Comparison of ENCODE assay signal across 13 mouse cellular contexts in the genomic region with DNA sequence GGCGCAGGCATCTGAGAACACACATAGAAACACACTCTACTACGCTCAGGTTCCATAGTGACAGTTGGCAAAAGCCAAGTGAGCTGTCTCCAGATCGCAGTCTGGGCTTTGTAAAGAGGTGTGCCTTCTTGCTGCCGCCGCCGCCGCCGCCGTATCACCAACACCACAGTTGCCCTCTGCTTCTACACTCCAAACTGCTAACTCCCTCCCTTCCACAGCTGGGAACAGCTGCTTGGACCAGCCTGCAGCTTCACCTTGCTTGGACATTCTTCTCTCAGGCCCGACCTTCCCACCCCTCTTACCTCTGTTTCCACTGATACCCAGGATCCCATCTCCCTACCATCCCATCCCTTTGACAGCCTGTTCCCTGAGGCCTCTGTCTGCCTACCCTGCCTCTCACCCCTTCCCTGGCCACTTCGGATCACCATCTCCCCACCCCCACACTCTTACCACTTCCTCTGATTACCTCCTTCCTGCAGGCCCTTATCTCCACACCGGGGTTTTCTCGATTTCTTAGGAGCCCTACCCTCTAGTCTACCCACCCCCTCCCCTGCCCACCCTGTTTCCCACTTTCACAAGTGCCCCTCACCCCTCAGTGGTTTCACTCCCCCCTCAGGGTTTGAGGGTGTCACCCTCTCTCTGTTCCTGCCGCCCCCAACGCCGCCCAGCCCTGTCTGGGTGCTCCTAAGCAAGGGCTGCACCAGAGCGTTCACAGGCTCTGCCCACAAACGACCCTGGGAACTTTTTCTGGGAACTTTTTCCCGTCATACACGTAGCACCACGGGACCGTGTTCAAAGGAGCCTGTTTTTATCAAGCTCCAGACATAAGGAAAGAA. TPM values are rescaled to one million over a fixed set of nuclear protein-coding genes. Genes with fewer than 3 reads are reported as not detected.
DNase-seq lines count a peak whose midpoint lies in the region; ATAC-seq lines count a peak whose summit lies in the region.
"Had no signal": no experiment of that assay in that cellular context is flagged by ENCODE, and none has a peak within 500 bp of the region (broad histone marks: within the 10 kb centered on the region; RNA-seq: fewer than 3 reads in every experiment).

No protein-coding gene starts in this region.

- WGBS in heart, embryonic 13.5 days, result 23% methylated on average over 22 of the region's 22 CpGs

- peak overlapping the region; percentile 84 for H3K27ac ChIP-seq in heart, embryonic 13.5 days (replicated peaks)
- H3K27ac ChIP-seq: left cerebral cortex, adult 2 months had no signal

- no peak; the same call in 1 of the 2 replicates for ATAC-seq in heart, embryonic 13.5 days (ENCODE audit: extremely low read depth, insufficient number of reproducible peaks, low FRiP score, low TSS enrichment)
- ATAC-seq in CD4-positive, CD25-positive, alpha-beta regulatory T cell, adult 4 months, result peak; percentile 79
- peak; percentile 73 for ATAC-seq in granulocyte monocyte progenitor cell, adult 5-6 weeks (replicated peaks; ENCODE audit: poor library complexity, severe bottlenecking)

- H3K9ac ChIP-seq in heart, embryonic 13.5 days, result peak overlapping the region; percentile 58

- no peaks in the 10 kb centered on the region for H3K9me3 ChIP-seq in heart, embryonic 13.5 days
- peaks cover 7% of the 10 kb centered on the region for H3K9me3 ChIP-seq in megakaryocyte, embryonic 14.5 days

- intact Hi-C loops in heart, postnatal 25 days (cut with DNase I), result no loop called here

- DNase-seq in heart, postnatal 25 days (ENCODE audit: low spot score), result no peak
- DNase-seq in spleen, postnatal 10 days (ENCODE audit: low spot score in 2 of 2), result no peak
- DNase-seq in right cerebral cortex, postnatal 36 days (ENCODE audit: low spot score in 2 of 2), result no peak
- no peak for DNase-seq in layer of hippocampus, adult 18-20 months (ENCODE audit: low spot score in 2 of 2)
- DNase-seq: adrenal gland, postnatal 36 days; heart, adult 18-20 months had no signal

- 0 out of 2 replicates have a peak overlapping the region, but pooled peaks have one; percentile 8 for H3K4me3 ChIP-seq in heart, embryonic 13.5 days
- H3K4me3 ChIP-seq in megakaryocyte, embryonic 14.5 days (replicated peaks), result peak overlapping the region; percentile 78
- H3K4me3 ChIP-seq: left cerebral cortex, adult 2 months; myocyte had no signal

- no peaks in the 10 kb centered on the region for H3K27me3 ChIP-seq in heart, embryonic 13.5 days (replicated peaks)
- peaks cover 84% of the 10 kb centered on the region for H3K27me3 ChIP-seq in megakaryocyte, embryonic 14.5 days (replicated peaks)
- H3K27me3 ChIP-seq: CH12.LX had no signal

- peaks cover 11% of the 10 kb centered on the region for H3K36me3 ChIP-seq in heart, embryonic 13.5 days
- H3K36me3 ChIP-seq in megakaryocyte, embryonic 14.5 days (replicated peaks; ENCODE audit: low read length), result peaks cover 8% of the 10 kb centered on the region

- H3K4me2 ChIP-seq in heart, embryonic 13.5 days, result peak overlapping the region; percentile 53

- H3K4me1 ChIP-seq in heart, embryonic 13.5 days, result peaks cover 31% of the 10 kb centered on the region
- H3K4me1 ChIP-seq in megakaryocyte, embryonic 14.5 days, result peaks cover 50% of the 10 kb centered on the region

RNA-seq across cellular contexts. Expression of gene Prss38, which starts 22.3 kb away (rescaled TPM):
- not detected in 2 replicates for polyA plus RNA-seq in heart, embryonic 13.5 days (2015; fragmentation: Nextera tagmentation; extraction: Ambion mirVana)
- total RNA-seq in heart, postnatal 25 days (2021), result not detected
- polyA plus RNA-seq in CD4-positive, CD25-positive, alpha-beta regulatory T cell, adult 4 months (2017; shearing (Covaris generic)), result not detected
- total RNA-seq in granulocyte monocyte progenitor cell, adult 5-6 weeks (2014; fragmentation: Nextera tagmentation), result not detected in 2 replicates
- total RNA-seq in granulocyte monocyte progenitor cell, adult 5-6 weeks (2017), result not detected in 2 replicates
- polyA plus RNA-seq in megakaryocyte, embryonic 14.5 days (2012; ENCODE audit: insufficient read depth, low replicate concordance), result not detected in 2 replicates
- not detected for total RNA-seq in layer of hippocampus, adult 18-20 months (2021)
- total RNA-seq: adrenal gland, postnatal 36 days; CH12.LX; heart, adult 18-20 months; left cerebral cortex, adult 2 months had no signal
- polyA plus RNA-seq: myocyte had no signal

RNA-seq across cellular contexts. Expression of gene Jmjd4, which starts 52.1 kb away (rescaled TPM):
- polyA plus RNA-seq in heart, embryonic 13.5 days (2015; fragmentation: Nextera tagmentation; extraction: Ambion mirVana), result 10.5 and 11.9 TPM in 2 replicates
- 10 to 100 TPM; 11.9 to 13.0 TPM for total RNA-seq in heart, postnatal 25 days (2021)
- 1 to 10 TPM; 3.9 to 6.9 TPM for polyA plus RNA-seq in CD4-positive, CD25-positive, alpha-beta regulatory T cell, adult 4 months (2017; shearing (Covaris generic))
- total RNA-seq in granulocyte monocyte progenitor cell, adult 5-6 weeks (2014; fragmentation: Nextera tagmentation), result 4.3 and 6.0 TPM in 2 replicates
- 4.3 and 5.6 TPM in 2 replicates for total RNA-seq in granulocyte monocyte progenitor cell, adult 5-6 weeks (2017)
- polyA plus RNA-seq in megakaryocyte, embryonic 14.5 days (2012; ENCODE audit: insufficient read depth, low replicate concordance), result 2.6 and 3.6 TPM in 2 replicates
- total RNA-seq in layer of hippocampus, adult 18-20 months (2021), result 10 to 100 TPM; 24.9 TPM

RNA-seq across cellular contexts. Expression of gene Snap47, which starts 53.2 kb away (rescaled TPM):
- polyA plus RNA-seq in heart, embryonic 13.5 days (2015; fragmentation: Nextera tagmentation; extraction: Ambion mirVana), result 94.3 and 102 TPM in 2 replicates
- 10 to 100 TPM; 35.4 to 37.0 TPM for total RNA-seq in heart, postnatal 25 days (2021)
- 10 to 100 TPM; 52.6 to 67.3 TPM for polyA plus RNA-seq in CD4-positive, CD25-positive, alpha-beta regulatory T cell, adult 4 months (2017; shearing (Covaris generic))
- 5.9 and 6.0 TPM in 2 replicates for total RNA-seq in granulocyte monocyte progenitor cell, adult 5-6 weeks (2014; fragmentation: Nextera tagmentation)
- total RNA-seq in granulocyte monocyte progenitor cell, adult 5-6 weeks (2017), result 4.8 and 7.1 TPM in 2 replicates
- 9.9 and 18.6 TPM in 2 replicates for polyA plus RNA-seq in megakaryocyte, embryonic 14.5 days (2012; ENCODE audit: insufficient read depth, low replicate concordance)
- total RNA-seq in layer of hippocampus, adult 18-20 months (2021), result 100 to 1,000 TPM; 359 to 367 TPM

Comparison
In these comparisons a context has a peak if more than half of its experiments do, and no peak if none do; other contexts are left out.
1. RNA of gene Snap47, which starts 53.2 kb away (total RNA-seq): 359 to 367 TPM in layer of hippocampus, adult 18-20 months; 35.4 to 37.0 TPM in heart, postnatal 25 days and 4.8 to 7.1 TPM in granulocyte monocyte progenitor cell, adult 5-6 weeks; every median in the first group is over 4 times any median in the second.